Mouse (Mus musculus) induced T-regulatory cell, adult 2 months (primary cell): ENCODE results near the gene Tas2r103.

Experiments used
- DNase-seq: peaks from one replicate; pipeline ENCODE4 v3.0.0-alpha.2; 2012; ENCODE audit warnings: low read depth

Tas2r103 gene

DNA sequence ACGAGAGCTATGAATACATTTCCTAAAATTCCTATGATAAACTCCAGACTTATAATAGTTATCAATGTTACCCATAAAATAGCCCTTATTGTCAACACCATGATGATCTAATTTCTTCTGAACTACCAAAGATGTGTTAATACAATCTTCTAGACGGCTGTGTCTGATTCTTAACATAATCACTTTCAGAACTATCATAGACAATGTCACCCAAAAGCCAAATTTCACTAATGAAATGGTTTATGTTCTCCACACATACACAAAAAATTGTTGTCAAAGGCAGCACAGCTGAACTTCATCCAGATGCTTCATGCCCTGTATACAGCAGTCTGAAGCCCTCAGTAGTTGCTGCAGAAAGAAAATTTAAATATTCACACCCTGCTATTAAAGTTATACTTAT is at the start of gene Tas2r103:
Gene Tas2r103 (minus strand): TSS at position 101 of the 400 bp plus-strand sequence.
- DNase-seq: no peak

DNA sequence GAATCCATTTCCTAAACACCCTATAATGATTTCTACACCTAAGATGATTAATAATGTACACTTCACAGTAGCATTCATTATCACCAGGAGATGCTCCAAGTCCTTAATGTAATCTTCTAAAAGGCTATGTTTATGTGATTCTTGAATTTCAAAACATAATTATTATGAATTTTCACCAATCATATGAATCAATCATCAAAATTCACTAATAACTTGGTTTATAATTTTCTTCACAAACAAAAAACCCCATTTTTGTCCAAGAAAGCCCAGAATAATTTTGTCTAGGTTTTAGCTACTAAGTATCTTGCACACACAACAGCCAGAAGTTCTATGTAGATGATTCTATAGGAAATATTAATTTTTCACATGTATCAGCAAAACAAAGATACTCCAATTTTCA is 18.8 kb upstream of the Tas2r103 start, which contains the start of gene Tas2r140:
Gene Tas2r140 (minus strand): TSS at position 101 of the 400 bp plus-strand sequence.
- DNase-seq: no peak
